Mouse (Mus musculus) gastrocnemius, postnatal 25 days (tissue): ENCODE results near the gene Tpgs1. TPM values are rescaled to one million over a fixed set of nuclear protein-coding genes. Genes with fewer than 3 reads are reported as not detected.

ENCODE experiments used
- DNase-seq: peaks from one replicate; pipeline ENCODE4 v3.0.0; 2022
- total RNA-seq, 2 experiments: library from RNA; stranded (reverse); gene quantifications; 1 replicate in 1 of 2; 2 replicates in 1 of 2; pipeline ENCODE4 v1.2.3; 2021

Gene Tpgs1
- total RNA-seq, 2 experiments from 2014 or later = 19.1 to 19.6 TPM

- DNase-seq = no peak
Measured at GRCm38 (mm10) chr10:79712499-79713126, 43.4 kb downstream of the Tpgs1 start.

- no peak for DNase-seq
Measured at GRCm38 (mm10) chr10:79713163-79713562, 44.0 kb downstream of the Tpgs1 start.

- DNase-seq = no peak
Measured at GRCm38 (mm10) chr10:79714996-79715395, 45.8 kb downstream of the Tpgs1 start.

- DNase-seq = no peak
Measured at GRCm38 (mm10) chr10:79716254-79716987, 47.3 kb downstream of the Tpgs1 start, which contains the start of gene Hcn2. Hcn2 (plus strand) TSS chr10:79716634.

GRCm38 (mm10) chr10:79716988-79717355 is 47.8 kb downstream of the Tpgs1 start:
- no peak for DNase-seq

- DNase-seq = no peak
Measured at GRCm38 (mm10) chr10:79717640-79718357, 48.6 kb downstream of the Tpgs1 start.

GRCm38 (mm10) chr10:79721089-79721488 is 51.9 kb downstream of the Tpgs1 start:
- DNase-seq = no peak

GRCm38 (mm10) chr10:79723047-79723446 is 53.9 kb downstream of the Tpgs1 start:
- no peak for DNase-seq

GRCm38 (mm10) chr10:79723692-79724091 is 54.5 kb downstream of the Tpgs1 start:
- no peak for DNase-seq

Other genes with a start within 250 kb of the Tpgs1 start
- gene Vmn2r83, start 200.6 kb upstream of the Tpgs1 start, total RNA-seq = not detected
- gene Plpp2, start 135.6 kb upstream of the Tpgs1 start, total RNA-seq = 1 to 10 TPM in 1 of 2 experiments, under 1 TPM in 1; 0.84 to 1.2 TPM
- gene Mier2, start 114.2 kb upstream of the Tpgs1 start, total RNA-seq = 10 to 100 TPM; 12.6 to 14.8 TPM
- gene Theg, start 82.0 kb upstream of the Tpgs1 start, total RNA-seq = not detected
- not detected for gene C2cd4c, start 55.3 kb upstream of the Tpgs1 start, total RNA-seq
- 1 to 10 TPM; 2.1 to 2.3 TPM for gene Shc2, start 31.5 kb upstream of the Tpgs1 start, total RNA-seq
- gene Odf3l2, start 23.6 kb upstream of the Tpgs1 start, total RNA-seq = 10 to 100 TPM; 14.8 to 17.1 TPM
- gene Madcam1, start 4.8 kb upstream of the Tpgs1 start, total RNA-seq = not detected
- gene Cdc34, start 12.8 kb downstream of the Tpgs1 start, total RNA-seq = 100 to 1,000 TPM; 329 to 332 TPM
- gene Gzmm, start 19.7 kb downstream of the Tpgs1 start, total RNA-seq = 1 to 10 TPM; 4.0 to 4.4 TPM
- gene Bsg, start 35.1 kb downstream of the Tpgs1 start, total RNA-seq = 100 to 1,000 TPM; 513 to 650 TPM
- under 1 TPM; 0.67 TPM for gene Hcn2, start 47.3 kb downstream of the Tpgs1 start, total RNA-seq
- gene Polrmt, start 77.2 kb downstream of the Tpgs1 start, total RNA-seq = 10 to 100 TPM; 26.7 to 27.2 TPM
- gene Fgf22, start 85.7 kb downstream of the Tpgs1 start, total RNA-seq = not detected
- 10 to 100 TPM; 27.4 to 33.4 TPM for gene Rnf126, start 97.6 kb downstream of the Tpgs1 start, total RNA-seq
- gene Fstl3, start 107.9 kb downstream of the Tpgs1 start, total RNA-seq = 1 to 10 TPM; 2.0 to 2.1 TPM
- not detected for gene Prss57, start 121.6 kb downstream of the Tpgs1 start, total RNA-seq
- 10 to 100 TPM; 23.6 to 24.8 TPM for gene Palm, start 124.2 kb downstream of the Tpgs1 start, total RNA-seq
- gene Misp, start 151.6 kb downstream of the Tpgs1 start, total RNA-seq = under 1 TPM in 1 of 2 experiments, not detected in 1; 0.40 TPM
- 10 to 100 TPM; 26.8 to 27.1 TPM for gene Ptbp1, start 185.1 kb downstream of the Tpgs1 start, total RNA-seq
- under 1 TPM in 1 of 2 experiments, not detected in 1; 0.35 TPM for gene Prtn3, start 205.1 kb downstream of the Tpgs1 start, total RNA-seq
- under 1 TPM; 0.13 to 0.27 TPM for gene Plppr3, start 205.3 kb downstream of the Tpgs1 start, total RNA-seq
- gene Elane, start 216.9 kb downstream of the Tpgs1 start, total RNA-seq = not detected
- gene Cfd, start 221.5 kb downstream of the Tpgs1 start, total RNA-seq = 100 to 1,000 TPM in 1 of 2 experiments, 10 to 100 TPM in 1; 12.5 to 381 TPM
- 10 to 100 TPM; 29.2 to 34.4 TPM for gene Med16, start 239.6 kb downstream of the Tpgs1 start, total RNA-seq
- gene Gm26602, start 241.5 kb downstream of the Tpgs1 start, total RNA-seq = not detected
- gene Kiss1r, start 247.6 kb downstream of the Tpgs1 start, total RNA-seq = under 1 TPM; 0.18 to 0.29 TPM